Mouse (Mus musculus) midbrain, postnatal 0 days (tissue): ENCODE measurements at regions not wholly inside any gene's neighbourhood (a gene's known extent, or its start where the extent isn't known, plus 50 kb on each side); places are given as distances from the start of the nearest gene placed in this dataset.

Source experiments
- ATAC-seq: fragments of 200-750 bp; cut with Nextera tagmentation; 2 replicates; pipeline ENCODE4 v1.8.0; 2017; ENCODE audit warnings: moderate number of reproducible peaks, mild to moderate bottlenecking, moderate TSS enrichment, moderate library complexity; ENCODE audit not compliant: low FRiP score
- DNase-seq: peaks from one replicate; pipeline ENCODE4 v3.0.0-alpha.2; 2015; ENCODE audit warnings: low spot score
- H3K27ac ChIP-seq: fragments of 300-500 bp; sonication (generic); 2 replicates; pipeline ENCODE4 v1.5.1; 2014; ENCODE audit warnings: low read depth, mild to moderate bottlenecking, low read length, mixed read lengths
- H3K27me3 ChIP-seq: fragments of 300-500 bp; sonication (generic); 2 replicates; pipeline ENCODE4 v1.6.1; 2014; ENCODE audit warnings: low read length, control low read depth, mixed read lengths; ENCODE audit not compliant: insufficient read depth
- H3K36me3 ChIP-seq: fragments of 300-500 bp; sonication (generic); 2 replicates; pipeline ENCODE4 v1.6.1; 2014; ENCODE audit warnings: low read length, control low read depth, mixed read lengths; ENCODE audit not compliant: insufficient read depth
- H3K4me1 ChIP-seq: fragments of 300-500 bp; sonication (generic); 2 replicates; pipeline ENCODE4 v1.6.1; 2014; ENCODE audit warnings: mild to moderate bottlenecking, control low read depth, antibody characterized with exemption, low read length, mixed read lengths; ENCODE audit not compliant: insufficient read depth
- H3K4me2 ChIP-seq: fragments of 300-500 bp; sonication (generic); 2 replicates; pipeline ENCODE4 v1.6.1; 2014; ENCODE audit warnings: low read depth, mild to moderate bottlenecking, low read length, mixed read lengths; ENCODE audit not compliant: poor library complexity, severe bottlenecking
- H3K4me3 ChIP-seq: fragments of 300-500 bp; sonication (generic); 2 replicates; pipeline ENCODE4 v1.5.1; 2014; ENCODE audit warnings: low read depth, mild to moderate bottlenecking, low read length, moderate library complexity
- H3K9ac ChIP-seq: fragments of 300-500 bp; sonication (generic); replicated peaks from 2 replicates; pipeline ENCODE4 v1.6.1; 2014; ENCODE audit warnings: mild to moderate bottlenecking, low read length, moderate library complexity, mixed read lengths; ENCODE audit not compliant: poor library complexity, severe bottlenecking
- H3K9me3 ChIP-seq: fragments of 300-500 bp; sonication (generic); 2 replicates; pipeline ENCODE4 v1.6.1; 2016; ENCODE audit warnings: low read length, control low read depth
- CTCF ChIP-seq: IDR thresholded peaks from 2 replicates; pipeline ENCODE4 v1.5.1; 2016; ENCODE audit warnings: antibody characterized with exemption, mild to moderate bottlenecking
- WGBS: fragments of 180-500 bp; shearing (Covaris S2); extraction: QIAGEN DNeasy Blood & Tissue Kit; methylation state at CpG from one replicate; pipeline ENCODE4 v1.1.7; 2014; 5-methylcytosine and 5-hydroxymethylcytosine counted together

DNA sequence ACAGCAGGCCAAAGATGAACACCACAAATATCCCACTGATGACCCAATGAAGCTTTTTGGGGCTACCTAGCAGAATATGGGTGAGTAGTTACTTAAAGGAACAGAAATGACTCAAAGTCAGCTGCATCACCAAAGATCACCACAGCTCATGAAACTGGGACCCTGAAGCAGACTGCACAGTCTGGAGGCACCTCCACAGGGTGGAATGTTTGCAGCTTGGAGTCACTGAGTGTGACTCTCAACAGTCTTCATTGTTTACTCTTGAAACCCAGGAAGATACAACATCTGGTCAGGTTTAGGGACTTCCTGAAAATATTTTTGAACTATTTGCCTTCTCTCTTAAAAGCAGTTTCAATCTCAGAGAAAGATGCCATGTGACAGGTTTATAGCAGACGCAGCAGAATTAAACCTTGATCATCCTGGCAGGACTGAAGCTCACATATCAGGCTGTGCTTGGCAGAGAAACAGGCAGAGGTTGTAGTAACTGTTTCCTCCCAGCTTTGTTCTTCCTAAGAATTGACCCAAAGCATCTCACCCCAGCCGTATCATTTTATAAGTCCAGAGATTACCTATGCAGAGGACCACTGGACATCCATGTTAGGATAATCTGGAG, 944.1 kb upstream of the Adgrl4 start:
- DNase-seq (no peak), ATAC-seq (no peak)
- WGBS: 82% methylated on average over 2 of the region's 2 CpGs
- Histone ChIP-seq H3K9ac (no peak overlapping the region), H3K4me1 (no peaks in the 10 kb centered on the region), H3K27me3 (no peaks in the 10 kb centered on the region), H3K4me3 (no peak overlapping the region), H3K4me2 (no peak overlapping the region), H3K27ac (no peak overlapping the region), H3K9me3 (no peaks in the 10 kb centered on the region), H3K36me3 (no peaks in the 10 kb centered on the region)
- TF ChIP-seq CTCF: no peak

DNA sequence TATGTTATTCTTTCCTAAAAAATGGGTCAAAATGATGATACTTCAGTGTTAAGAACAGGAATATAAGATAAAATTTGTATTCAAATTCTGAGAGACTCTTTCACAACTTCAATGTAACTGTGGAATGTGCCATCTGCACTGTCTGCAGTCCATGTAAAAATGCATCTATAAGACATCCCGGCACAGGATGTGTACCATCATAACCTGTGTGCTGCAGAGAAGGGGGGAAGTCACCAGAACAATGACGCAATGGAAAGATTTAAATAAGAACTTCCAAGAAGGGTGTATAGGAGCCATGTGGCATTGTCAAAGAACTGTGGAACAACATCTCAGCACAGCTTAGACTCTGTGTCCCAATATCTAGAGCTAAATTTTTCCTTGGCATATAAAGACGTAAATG, 906.7 kb upstream of the Adgrl4 start:
- no peaks in the 10 kb centered on the region for H3K36me3 ChIP-seq
- DNase-seq: no peak
- no peak for TF ChIP-seq CTCF
- WGBS: 91% methylated on average over 3 of the region's 3 CpGs
- H3K4me1 ChIP-seq: no peaks in the 10 kb centered on the region
- no peak for ATAC-seq
- H3K27me3 ChIP-seq: no peaks in the 10 kb centered on the region
- no peak overlapping the region for H3K9ac ChIP-seq
- no peak overlapping the region for H3K4me2 ChIP-seq
- no peaks in the 10 kb centered on the region for H3K9me3 ChIP-seq
- no peak overlapping the region for H3K27ac ChIP-seq
- no peak overlapping the region for H3K4me3 ChIP-seq

GRCm38 (mm10) chr3:150543118-150543517, 894.6 kb upstream of the Adgrl4 start:
- Histone ChIP-seq H3K27me3 (no peaks in the 10 kb centered on the region), H3K4me3 (no peak overlapping the region), H3K9ac (no peak overlapping the region), H3K4me1 (no peaks in the 10 kb centered on the region), H3K4me2 (no peak overlapping the region), H3K27ac (no peak overlapping the region), H3K36me3 (no peaks in the 10 kb centered on the region), H3K9me3 (no peaks in the 10 kb centered on the region)
- DNase-seq (no peak), ATAC-seq (no peak)
- WGBS: 85% methylated on average over 5 of the region's 5 CpGs
- no peak for TF ChIP-seq CTCF

- Histone ChIP-seq H3K4me1 (no peaks in the 10 kb centered on the region), H3K9me3 (no peaks in the 10 kb centered on the region), H3K4me3 (no peak overlapping the region), H3K4me2 (no peak overlapping the region), H3K27me3 (no peaks in the 10 kb centered on the region), H3K36me3 (no peaks in the 10 kb centered on the region), H3K9ac (no peak overlapping the region), H3K27ac (no peak overlapping the region)
- WGBS: 59% methylated on average over 1 of the region's 1 CpGs
- TF ChIP-seq CTCF: no peak
- ATAC-seq (no peak), DNase-seq (no peak)
Observed at GRCm38 (mm10) chr3:150588474-150588873, 849.2 kb upstream of the Adgrl4 start.

GRCm38 (mm10) chr3:150590978-150591377, 846.7 kb upstream of the Adgrl4 start:
- 92% methylated on average over 2 of the region's 2 CpGs for WGBS
- Histone ChIP-seq H3K9ac (no peak overlapping the region), H3K4me3 (no peak overlapping the region), H3K4me2 (no peak overlapping the region), H3K4me1 (no peaks in the 10 kb centered on the region), H3K36me3 (no peaks in the 10 kb centered on the region), H3K9me3 (no peaks in the 10 kb centered on the region), H3K27me3 (no peaks in the 10 kb centered on the region), H3K27ac (no peak overlapping the region)
- DNase-seq: no peak
- ATAC-seq: no peak
- no peak for TF ChIP-seq CTCF

DNA sequence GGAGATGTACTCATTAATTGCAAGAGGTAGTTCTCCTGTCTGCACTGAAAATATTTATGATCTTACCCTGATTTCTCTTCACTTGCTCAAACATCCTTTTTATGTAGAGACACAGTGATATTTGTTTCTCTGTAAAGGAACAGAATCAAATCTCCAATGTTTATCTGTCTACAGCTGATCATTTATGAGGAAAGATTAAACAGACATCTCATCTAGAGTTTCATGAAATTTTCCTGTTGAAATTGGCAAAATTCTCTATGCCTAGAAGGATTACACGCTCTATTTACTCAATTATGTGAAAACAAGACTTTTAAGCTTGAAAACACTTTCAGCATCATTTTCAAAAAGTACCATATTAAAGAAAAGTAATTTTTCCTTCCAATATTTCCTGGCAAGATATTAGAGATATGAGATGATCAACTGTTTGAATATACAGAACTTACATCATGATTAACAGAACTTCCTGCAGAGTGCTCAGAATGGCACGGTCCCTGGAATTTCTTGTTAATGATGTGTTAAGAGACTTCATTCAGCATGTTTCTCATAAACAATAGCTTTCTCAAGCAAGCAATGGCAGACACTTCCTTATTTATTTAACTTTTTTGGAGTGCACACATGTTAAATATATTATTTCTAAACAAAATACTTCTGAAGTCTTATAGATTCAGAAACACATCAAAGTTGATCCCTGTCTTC, 834.1 kb upstream of the Adgrl4 start:
- no peak for TF ChIP-seq CTCF
- ATAC-seq (no peak), DNase-seq (no peak)
- no peaks in the 10 kb centered on the region for H3K36me3 ChIP-seq
- no peak overlapping the region for H3K9ac ChIP-seq
- no peak overlapping the region for H3K27ac ChIP-seq
- H3K4me1 ChIP-seq: no peaks in the 10 kb centered on the region
- H3K27me3 ChIP-seq: no peaks in the 10 kb centered on the region
- no peak overlapping the region for H3K4me2 ChIP-seq
- H3K9me3 ChIP-seq: no peaks in the 10 kb centered on the region
- WGBS: 79% methylated on average over 2 of the region's 2 CpGs
- H3K4me3 ChIP-seq: no peak overlapping the region
